Mouse (Mus musculus) urinary bladder, postnatal 25 days (tissue): Measurements from ENCODE around the gene Twf2.

Source experiments
- DNase-seq: peaks from one replicate; pipeline ENCODE4 v3.0.0; 2022; ENCODE audit warnings: low spot score

Gene Twf2

GRCm38 (mm10) chr9:106179454-106179853 is 23.5 kb upstream of the Twf2 start:
- no peak for DNase-seq

GRCm38 (mm10) chr9:106179964-106180363 is 22.9 kb upstream of the Twf2 start:
- no peak for DNase-seq

GRCm38 (mm10) chr9:106182146-106182545 is 20.8 kb upstream of the Twf2 start:
- no peak for DNase-seq

- DNase-seq = no peak
These were observed 18.9 kb upstream of the Twf2 start for GRCm38 (mm10) chr9:106183996-106184395.

- DNase-seq = no peak
These were observed 11.6 kb upstream of the Twf2 start for GRCm38 (mm10) chr9:106191355-106191754.

- no peak for DNase-seq
These were observed 10.9 kb upstream of the Twf2 start for GRCm38 (mm10) chr9:106192024-106192423.

GRCm38 (mm10) chr9:106192998-106193397 is 9.9 kb upstream of the Twf2 start:
- DNase-seq = no peak

- no peak for DNase-seq
These were observed 8.7 kb upstream of the Twf2 start for GRCm38 (mm10) chr9:106193930-106194807.

- no peak for DNase-seq
These were observed 7.2 kb upstream of the Twf2 start for GRCm38 (mm10) chr9:106195693-106196092.

GRCm38 (mm10) chr9:106197081-106197713 is 5.7 kb upstream of the Twf2 start:
- no peak for DNase-seq

GRCm38 (mm10) chr9:106197732-106198131 is 5.2 kb upstream of the Twf2 start:
- DNase-seq = no peak

GRCm38 (mm10) chr9:106198962-106199458 is 3.9 kb upstream of the Twf2 start:
- DNase-seq = peak; percentile 66

GRCm38 (mm10) chr9:106199535-106200272 is 3.2 kb upstream of the Twf2 start, which contains the start of gene Ppm1m:
Gene Ppm1m (minus strand): TSS chr9:106199746.
- no peak for DNase-seq

GRCm38 (mm10) chr9:106201895-106202294 is 1.0 kb upstream of the Twf2 start:
- no peak for DNase-seq

- DNase-seq = no peak
These were observed 1.3 kb downstream of the Twf2 start for GRCm38 (mm10) chr9:106203990-106204851.

GRCm38 (mm10) chr9:106205713-106206290 is 2.9 kb downstream of the Twf2 start:
- no peak for DNase-seq

GRCm38 (mm10) chr9:106206515-106206914 is 3.6 kb downstream of the Twf2 start:
- DNase-seq = no peak

- DNase-seq = no peak
These were observed 5.3 kb downstream of the Twf2 start for GRCm38 (mm10) chr9:106208181-106208580.

GRCm38 (mm10) chr9:106209954-106210353 is 7.0 kb downstream of the Twf2 start:
- no peak for DNase-seq

- DNase-seq = no peak
These were observed 8.1 kb downstream of the Twf2 start for GRCm38 (mm10) chr9:106210853-106211609.
